Mouse (Mus musculus): ENCODE results near the gene Slc3a2. TPM values are rescaled to one million over a fixed set of nuclear protein-coding genes. Genes with fewer than 3 reads are reported as not detected.

Slc3a2 gene
- polyA plus RNA-seq (2015; fragmentation: Nextera tagmentation; extraction: Ambion mirVana), result 83.1 and 141 TPM in 2 replicates

GRCm38 (mm10) chr19:8722907-8723573 lies at the start of gene Slc3a2:
Gene Slc3a2 (minus strand): TSS chr19:8723369.

GRCm38 (mm10) chr19:8770567-8771270 lies 47.5 kb upstream of the Slc3a2 start, which contains the start of gene Tmem223:
Gene Tmem223 (plus strand): TSS chr19:8770996.

GRCm38 (mm10) chr19:8756635-8757387 lies 33.6 kb upstream of the Slc3a2 start, which contains the start of gene Nxf1:
Gene Nxf1 (plus strand): TSS chr19:8757073.

GRCm38 (mm10) chr19:8741243-8741869 lies 18.2 kb upstream of the Slc3a2 start, which contains the start of gene Stx5a:
Gene Stx5a (plus strand): TSS chr19:8741413.

GRCm38 (mm10) chr19:8740603-8741002 lies 17.4 kb upstream of the Slc3a2 start, which contains the start of gene 1700092M07Rik:
Gene 1700092M07Rik (plus strand): TSS chr19:8740718.

DNA sequence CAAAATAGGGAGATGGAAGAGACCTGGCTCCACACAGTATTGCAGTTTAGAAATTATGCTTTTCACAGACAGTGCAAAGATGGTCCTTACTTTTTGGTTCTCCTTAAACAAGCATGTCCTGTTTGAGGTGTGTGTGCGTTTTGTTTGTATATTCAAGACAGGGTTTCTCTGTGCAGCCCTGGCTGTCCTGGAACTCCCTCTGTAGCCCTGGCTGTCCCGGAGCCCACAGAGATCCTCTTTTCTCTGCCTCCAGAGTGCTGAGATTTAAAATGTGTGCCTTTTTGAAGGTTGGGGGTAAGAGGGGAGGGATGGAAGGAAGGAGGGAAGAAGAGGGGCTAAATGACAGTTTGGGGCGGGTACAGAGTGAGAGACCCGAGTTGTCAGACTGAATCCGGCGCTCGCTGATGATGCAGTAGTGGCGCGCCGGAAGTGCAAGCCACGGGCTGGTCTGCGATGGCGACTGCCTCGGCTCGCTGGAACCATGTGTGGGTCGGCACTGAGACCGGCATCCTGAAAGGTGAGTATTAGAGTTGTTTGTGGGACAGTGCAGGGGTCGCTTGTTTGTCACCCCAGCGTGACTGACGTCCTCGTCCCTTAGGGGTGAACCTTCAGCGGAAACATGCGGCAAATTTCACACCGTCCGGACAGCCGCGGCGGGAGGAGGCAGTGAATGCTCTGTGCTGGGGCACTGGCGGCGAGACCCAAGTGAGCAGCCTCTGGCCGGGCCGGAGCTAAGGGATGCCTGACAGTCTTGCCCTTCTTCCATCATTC lies 12.4 kb upstream of the Slc3a2 start, which contains the start of gene Wdr74:
TSS of gene Wdr74 (plus strand) at position 439 of the 771 bp plus-strand sequence.

GRCm38 (mm10) chr19:8663360-8663839 lies 59.8 kb downstream of the Slc3a2 start, which contains the start of gene Chrm1:
Gene Chrm1 (plus strand): TSS chr19:8663789.

Small RNAs within 50 kb of the gene (microRNA-seq; reads per million reads assigned to microRNA genes)
- not detected for gene Mir6992 (ENCODE audit: borderline replicate concordance, insufficient number of aligned reads)

Other genes with a start within 250 kb of the Slc3a2 start
- gene Slc22a8, start 132.1 kb downstream of the Slc3a2 start, polyA plus RNA-seq (2015; fragmentation: Nextera tagmentation; extraction: Ambion mirVana), result 0.18 and 0.49 TPM in 2 replicates
- gene Slc22a6, start 105.3 kb downstream of the Slc3a2 start, polyA plus RNA-seq (2015; fragmentation: Nextera tagmentation; extraction: Ambion mirVana), result 0.23 and 0.54 TPM in 2 replicates
- 0.91 and 2.2 TPM in 2 replicates for gene Chrm1, start 59.6 kb downstream of the Slc3a2 start, polyA plus RNA-seq (2015; fragmentation: Nextera tagmentation; extraction: Ambion mirVana)
- 55.6 and 64.3 TPM in 2 replicates for gene Wdr74, start 12.5 kb upstream of the Slc3a2 start, polyA plus RNA-seq (2015; fragmentation: Nextera tagmentation; extraction: Ambion mirVana)
- not detected in 2 replicates for gene 1700092M07Rik, start 17.3 kb upstream of the Slc3a2 start, polyA plus RNA-seq (2015; fragmentation: Nextera tagmentation; extraction: Ambion mirVana)
- gene Stx5a, start 18.0 kb upstream of the Slc3a2 start, polyA plus RNA-seq (2015; fragmentation: Nextera tagmentation; extraction: Ambion mirVana), result 85.3 and 122 TPM in 2 replicates
- 57.3 and 70.5 TPM in 2 replicates for gene Nxf1, start 33.7 kb upstream of the Slc3a2 start, polyA plus RNA-seq (2015; fragmentation: Nextera tagmentation; extraction: Ambion mirVana)
- gene Tmem223, start 47.6 kb upstream of the Slc3a2 start, polyA plus RNA-seq (2015; fragmentation: Nextera tagmentation; extraction: Ambion mirVana), result 187 and 192 TPM in 2 replicates
- 117 and 159 TPM in 2 replicates for gene Tmem179b, start 51.1 kb upstream of the Slc3a2 start, polyA plus RNA-seq (2015; fragmentation: Nextera tagmentation; extraction: Ambion mirVana)
- gene Taf6l, start 63.0 kb upstream of the Slc3a2 start, polyA plus RNA-seq (2015; fragmentation: Nextera tagmentation; extraction: Ambion mirVana), result 14.0 and 14.5 TPM in 2 replicates
- gene Polr2g, start 75.2 kb upstream of the Slc3a2 start, polyA plus RNA-seq (2015; fragmentation: Nextera tagmentation; extraction: Ambion mirVana), result 250 and 252 TPM in 2 replicates
- 3.5 and 3.7 TPM in 2 replicates for gene Zbtb3, start 79.2 kb upstream of the Slc3a2 start, polyA plus RNA-seq (2015; fragmentation: Nextera tagmentation; extraction: Ambion mirVana)
- 19.5 and 25.9 TPM in 2 replicates for gene Ttc9c, start 96.0 kb upstream of the Slc3a2 start, polyA plus RNA-seq (2015; fragmentation: Nextera tagmentation; extraction: Ambion mirVana)
- gene Hnrnpul2, start 96.6 kb upstream of the Slc3a2 start, polyA plus RNA-seq (2015; fragmentation: Nextera tagmentation; extraction: Ambion mirVana), result 2.6 and 4.1 TPM in 2 replicates
- not detected in 2 replicates for gene AC129217.1, start 106.4 kb upstream of the Slc3a2 start, polyA plus RNA-seq (2015; fragmentation: Nextera tagmentation; extraction: Ambion mirVana)
- 50.5 and 77.3 TPM in 2 replicates for gene Bscl2, start 114.1 kb upstream of the Slc3a2 start, polyA plus RNA-seq (2015; fragmentation: Nextera tagmentation; extraction: Ambion mirVana)
- gene Gng3, start 115.8 kb upstream of the Slc3a2 start, polyA plus RNA-seq (2015; fragmentation: Nextera tagmentation; extraction: Ambion mirVana), result 32.7 and 80.6 TPM in 2 replicates
- 15.3 and 22.8 TPM in 2 replicates for gene Lrrn4cl, start 127.4 kb upstream of the Slc3a2 start, polyA plus RNA-seq (2015; fragmentation: Nextera tagmentation; extraction: Ambion mirVana)
- 177 and 268 TPM in 2 replicates for gene Ubxn1, start 148.1 kb upstream of the Slc3a2 start, polyA plus RNA-seq (2015; fragmentation: Nextera tagmentation; extraction: Ambion mirVana)
- 120 and 130 TPM in 2 replicates for gene Uqcc3, start 157.6 kb upstream of the Slc3a2 start, polyA plus RNA-seq (2015; fragmentation: Nextera tagmentation; extraction: Ambion mirVana)
- 69.8 and 70.7 TPM in 2 replicates for gene Lbhd1, start 160.4 kb upstream of the Slc3a2 start, polyA plus RNA-seq (2015; fragmentation: Nextera tagmentation; extraction: Ambion mirVana)
- not detected in 2 replicates for gene Gm49403, start 160.6 kb upstream of the Slc3a2 start, polyA plus RNA-seq (2015; fragmentation: Nextera tagmentation; extraction: Ambion mirVana)
- 76.8 and 83.8 TPM in 2 replicates for gene 1810009A15Rik, start 165.5 kb upstream of the Slc3a2 start, polyA plus RNA-seq (2015; fragmentation: Nextera tagmentation; extraction: Ambion mirVana)
- not detected in 2 replicates for gene Gm49416, start 165.6 kb upstream of the Slc3a2 start, polyA plus RNA-seq (2015; fragmentation: Nextera tagmentation; extraction: Ambion mirVana)
- gene Ints5, start 169.6 kb upstream of the Slc3a2 start, polyA plus RNA-seq (2015; fragmentation: Nextera tagmentation; extraction: Ambion mirVana), result 15.9 and 19.0 TPM in 2 replicates
- gene Ganab, start 174.7 kb upstream of the Slc3a2 start, polyA plus RNA-seq (2015; fragmentation: Nextera tagmentation; extraction: Ambion mirVana), result 35.9 and 58.5 TPM in 2 replicates
- 35.8 and 37.6 TPM in 2 replicates for gene B3gat3, start 197.0 kb upstream of the Slc3a2 start, polyA plus RNA-seq (2015; fragmentation: Nextera tagmentation; extraction: Ambion mirVana)
- 10.2 and 10.6 TPM in 2 replicates for gene Rom1, start 206.0 kb upstream of the Slc3a2 start, polyA plus RNA-seq (2015; fragmentation: Nextera tagmentation; extraction: Ambion mirVana)
- gene Eml3, start 206.2 kb upstream of the Slc3a2 start, polyA plus RNA-seq (2015; fragmentation: Nextera tagmentation; extraction: Ambion mirVana), result 22.1 and 29.4 TPM in 2 replicates
- gene Mta2, start 218.5 kb upstream of the Slc3a2 start, polyA plus RNA-seq (2015; fragmentation: Nextera tagmentation; extraction: Ambion mirVana), result 62.8 and 87.3 TPM in 2 replicates
- 11.2 and 17.6 TPM in 2 replicates for gene Tut1, start 230.5 kb upstream of the Slc3a2 start, polyA plus RNA-seq (2015; fragmentation: Nextera tagmentation; extraction: Ambion mirVana)
- 168 and 205 TPM in 2 replicates for gene Eef1g, start 243.7 kb upstream of the Slc3a2 start, polyA plus RNA-seq (2015; fragmentation: Nextera tagmentation; extraction: Ambion mirVana)